Mouse (Mus musculus): ENCODE data around the gene Vps13a. TPM values are rescaled to one million over a fixed set of nuclear protein-coding genes. Genes with fewer than 3 reads are reported as not detected.

Vps13a gene
- polyA plus RNA-seq, 1 experiment from 2014 or later = 10.1 TPM

- Histone ChIP-seq H3K9me3 (ENCODE audit: control insufficient read depth, low read length) (no peaks in the 10 kb centered on the region), H3K4me2 (replicated peaks) (no peak overlapping the region), H3K4me3 (replicated peaks; ENCODE audit: low read length) (no peak overlapping the region), H3K27me3 (ENCODE audit: control insufficient read depth, insufficient read depth, low read length) (no peaks in the 10 kb centered on the region), H3K27ac (no peak overlapping the region), H3K9ac (no peak overlapping the region), H3K36me3 (replicated peaks; ENCODE audit: control insufficient read depth, insufficient read depth) (0 out of 2 replicates have a peak, but pooled peaks cover 4% of the 10 kb centered on the region), H3K4me1 (replicated peaks; ENCODE audit: control insufficient read depth, insufficient read depth, low read length) (no peaks in the 10 kb centered on the region)
- DNase-seq (ENCODE audit: low spot score) (no peak), ATAC-seq (ENCODE audit: low FRiP score) (no peak)
- WGBS = 63% methylated on average over 2 of the region's 2 CpGs
Observed at GRCm38 (mm10) chr19:16728729-16729128, 52.0 kb downstream of the Vps13a start.

- no peaks in the 10 kb centered on the region for H3K36me3 ChIP-seq (replicated peaks; ENCODE audit: control insufficient read depth, insufficient read depth)
- no peaks in the 10 kb centered on the region for H3K27me3 ChIP-seq (ENCODE audit: control insufficient read depth, insufficient read depth, low read length)
- no peak overlapping the region for H3K27ac ChIP-seq
- ATAC-seq (ENCODE audit: low FRiP score) = no peak
- no peaks in the 10 kb centered on the region for H3K4me1 ChIP-seq (replicated peaks; ENCODE audit: control insufficient read depth, insufficient read depth, low read length)
- no peak overlapping the region for H3K4me2 ChIP-seq (replicated peaks)
- H3K9me3 ChIP-seq (ENCODE audit: control insufficient read depth, low read length) = no peaks in the 10 kb centered on the region
- 90% methylated on average over 3 of the region's 3 CpGs for WGBS
- H3K4me3 ChIP-seq (replicated peaks; ENCODE audit: low read length) = no peak overlapping the region
- no peak overlapping the region for H3K9ac ChIP-seq
- DNase-seq (ENCODE audit: low spot score) = no peak
Observed at GRCm38 (mm10) chr19:16715249-16715648, 65.5 kb downstream of the Vps13a start.

DNA sequence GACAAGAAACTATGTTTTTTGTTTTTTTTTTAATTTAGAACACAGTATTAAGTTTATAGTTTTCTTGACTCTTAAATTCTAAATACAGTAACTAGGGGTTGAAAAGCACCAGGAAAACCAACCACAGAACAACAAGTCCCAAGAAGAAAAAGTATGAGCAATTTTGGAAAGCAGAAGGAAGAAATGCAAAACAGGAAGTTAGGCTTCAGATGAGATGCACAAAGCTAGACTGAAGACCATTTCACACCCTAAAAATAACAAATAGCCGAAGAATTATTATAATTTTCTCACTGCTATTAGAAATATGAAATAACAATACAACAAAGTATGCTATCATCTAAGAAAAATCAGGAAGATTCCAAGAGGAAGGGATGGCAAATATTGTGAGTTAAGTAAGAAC is 78.9 kb downstream of the Vps13a start:
- H3K4me3 ChIP-seq (replicated peaks; ENCODE audit: low read length) = no peak overlapping the region
- ATAC-seq (ENCODE audit: low FRiP score) = no peak
- no peaks in the 10 kb centered on the region for H3K4me1 ChIP-seq (replicated peaks; ENCODE audit: control insufficient read depth, insufficient read depth, low read length)
- no peaks in the 10 kb centered on the region for H3K27me3 ChIP-seq (ENCODE audit: control insufficient read depth, insufficient read depth, low read length)
- no peak for DNase-seq (ENCODE audit: low spot score)
- 87% methylated on average over 1 of the region's 1 CpGs for WGBS
- H3K27ac ChIP-seq = no peak overlapping the region
- H3K36me3 ChIP-seq (replicated peaks; ENCODE audit: control insufficient read depth, insufficient read depth) = no peaks in the 10 kb centered on the region
- no peak overlapping the region for H3K4me2 ChIP-seq (replicated peaks)
- no peaks in the 10 kb centered on the region for H3K9me3 ChIP-seq (ENCODE audit: control insufficient read depth, low read length)
- H3K9ac ChIP-seq = no peak overlapping the region

DNA sequence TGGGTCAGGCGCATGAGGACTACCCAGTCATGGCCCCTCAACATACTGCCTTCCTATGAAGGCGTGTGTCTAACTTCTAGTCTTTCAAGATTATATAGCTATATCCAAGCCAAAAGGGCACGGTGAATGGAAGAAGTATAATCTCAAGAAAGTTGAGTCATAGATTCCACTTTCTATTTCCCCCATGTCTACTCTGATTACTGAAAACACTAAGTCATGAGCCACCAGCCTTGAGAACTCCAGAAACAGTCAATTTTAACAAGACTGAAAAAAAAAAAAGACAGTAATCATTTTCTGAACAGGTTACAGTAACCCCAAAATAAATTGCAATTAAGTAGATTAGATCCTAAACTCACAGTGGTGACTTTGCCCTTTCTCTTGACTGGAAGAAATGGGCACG is 95.8 kb downstream of the Vps13a start:
- DNase-seq (ENCODE audit: low spot score) (no peak), ATAC-seq (ENCODE audit: low FRiP score) (no peak)
- no peaks in the 10 kb centered on the region for H3K27me3 ChIP-seq (ENCODE audit: control insufficient read depth, insufficient read depth, low read length)
- no peak overlapping the region for H3K27ac ChIP-seq
- H3K36me3 ChIP-seq (replicated peaks; ENCODE audit: control insufficient read depth, insufficient read depth) = no peaks in the 10 kb centered on the region
- no peak overlapping the region for H3K4me2 ChIP-seq (replicated peaks)
- WGBS = 97% methylated on average over 4 of the region's 4 CpGs
- H3K4me3 ChIP-seq (replicated peaks; ENCODE audit: low read length) = no peak overlapping the region
- no peak overlapping the region for H3K9ac ChIP-seq
- no peaks in the 10 kb centered on the region for H3K4me1 ChIP-seq (replicated peaks; ENCODE audit: control insufficient read depth, insufficient read depth, low read length)
- no peaks in the 10 kb centered on the region for H3K9me3 ChIP-seq (ENCODE audit: control insufficient read depth, low read length)

DNA sequence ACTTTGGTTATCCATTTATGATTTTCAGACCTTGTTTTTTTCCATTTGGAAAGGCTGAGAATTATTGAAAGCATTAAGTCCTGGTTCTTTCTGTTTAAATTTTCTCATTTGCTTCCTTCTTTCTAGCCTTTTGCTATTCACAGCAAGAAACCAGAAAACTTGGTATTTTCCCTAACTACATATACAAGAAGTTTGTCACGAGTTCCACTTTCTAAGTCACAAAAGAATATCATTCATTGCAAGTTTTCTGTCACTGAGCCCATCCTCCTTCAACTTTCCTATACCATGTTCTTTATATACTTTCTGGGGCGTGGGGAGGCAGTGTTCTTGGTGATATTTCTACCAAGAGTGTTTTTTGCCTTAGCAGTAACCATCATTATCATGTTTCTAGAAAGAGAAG is 96.5 kb downstream of the Vps13a start:
- H3K9ac ChIP-seq = no peak overlapping the region
- no peak for ATAC-seq (ENCODE audit: low FRiP score)
- H3K4me3 ChIP-seq (replicated peaks; ENCODE audit: low read length) = no peak overlapping the region
- H3K9me3 ChIP-seq (ENCODE audit: control insufficient read depth, low read length) = no peaks in the 10 kb centered on the region
- no peak overlapping the region for H3K27ac ChIP-seq
- H3K36me3 ChIP-seq (replicated peaks; ENCODE audit: control insufficient read depth, insufficient read depth) = no peaks in the 10 kb centered on the region
- DNase-seq (ENCODE audit: low spot score) = no peak
- WGBS = 85% methylated on average over 2 of the region's 2 CpGs
- H3K27me3 ChIP-seq (ENCODE audit: control insufficient read depth, insufficient read depth, low read length) = no peaks in the 10 kb centered on the region
- no peak overlapping the region for H3K4me2 ChIP-seq (replicated peaks)
- no peaks in the 10 kb centered on the region for H3K4me1 ChIP-seq (replicated peaks; ENCODE audit: control insufficient read depth, insufficient read depth, low read length)

- ATAC-seq (ENCODE audit: low FRiP score) = no peak
- Histone ChIP-seq H3K4me3 (replicated peaks; ENCODE audit: low read length) (no peak overlapping the region), H3K9ac (no peak overlapping the region), H3K4me2 (replicated peaks) (no peak overlapping the region), H3K36me3 (replicated peaks; ENCODE audit: control insufficient read depth, insufficient read depth) (no peaks in the 10 kb centered on the region), H3K27me3 (ENCODE audit: control insufficient read depth, insufficient read depth, low read length) (no peaks in the 10 kb centered on the region), H3K9me3 (ENCODE audit: control insufficient read depth, low read length) (no peaks in the 10 kb centered on the region), H3K27ac (no peak overlapping the region), H3K4me1 (replicated peaks; ENCODE audit: control insufficient read depth, insufficient read depth, low read length) (no peaks in the 10 kb centered on the region)
- no peak for DNase-seq (ENCODE audit: low spot score)
- 29% methylated on average over 14 of the region's 14 CpGs for WGBS
Observed at GRCm38 (mm10) chr19:16625610-16626395, 154.9 kb downstream of the Vps13a start.

DNA sequence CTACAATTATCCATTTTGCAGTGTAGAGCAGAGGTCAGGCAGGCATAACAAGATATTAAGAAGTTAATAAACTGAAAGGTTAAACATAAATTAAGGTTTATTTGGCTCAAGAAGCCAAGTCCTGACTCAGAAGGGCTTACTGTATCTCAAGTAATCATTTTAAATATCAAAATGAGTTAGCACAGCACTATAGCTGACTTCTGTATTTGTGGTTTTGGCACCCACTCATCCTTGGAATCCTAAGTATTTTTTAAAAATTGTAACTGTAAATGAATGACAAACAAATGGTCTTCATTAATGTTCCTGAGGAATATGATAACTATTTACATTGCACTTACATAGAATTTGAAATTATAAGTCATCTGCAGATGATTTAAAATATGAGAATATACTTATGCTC is 155.7 kb downstream of the Vps13a start:
- Histone ChIP-seq H3K27ac (no peak overlapping the region), H3K9me3 (ENCODE audit: control insufficient read depth, low read length) (no peaks in the 10 kb centered on the region), H3K4me2 (replicated peaks) (no peak overlapping the region), H3K27me3 (ENCODE audit: control insufficient read depth, insufficient read depth, low read length) (no peaks in the 10 kb centered on the region), H3K4me1 (replicated peaks; ENCODE audit: control insufficient read depth, insufficient read depth, low read length) (no peaks in the 10 kb centered on the region), H3K36me3 (replicated peaks; ENCODE audit: control insufficient read depth, insufficient read depth) (no peaks in the 10 kb centered on the region), H3K9ac (no peak overlapping the region), H3K4me3 (replicated peaks; ENCODE audit: low read length) (no peak overlapping the region)
- DNase-seq (ENCODE audit: low spot score) (no peak), ATAC-seq (ENCODE audit: low FRiP score) (no peak)

DNA sequence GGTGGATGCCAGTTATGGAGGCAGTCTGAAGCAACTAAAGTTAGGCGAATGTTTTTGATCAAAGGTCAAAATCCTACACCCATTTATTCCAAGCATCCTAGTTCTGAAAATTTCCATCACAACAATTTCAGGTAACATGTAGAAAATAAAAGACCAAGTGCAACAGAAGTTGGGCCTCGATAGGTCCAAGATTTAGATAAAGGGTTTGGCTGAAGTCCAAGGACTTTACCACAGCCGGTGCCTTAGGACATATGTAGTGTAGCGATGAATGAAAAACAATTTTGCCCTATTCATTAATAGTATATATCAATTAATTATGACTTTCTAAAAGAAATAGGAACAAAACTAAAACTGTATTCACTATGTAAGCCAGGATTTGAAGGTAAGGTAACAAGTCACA is 157.6 kb downstream of the Vps13a start:
- ATAC-seq (ENCODE audit: low FRiP score) = no peak
- H3K4me1 ChIP-seq (replicated peaks; ENCODE audit: control insufficient read depth, insufficient read depth, low read length) = no peaks in the 10 kb centered on the region
- H3K4me3 ChIP-seq (replicated peaks; ENCODE audit: low read length) = no peak overlapping the region
- H3K27me3 ChIP-seq (ENCODE audit: control insufficient read depth, insufficient read depth, low read length) = no peaks in the 10 kb centered on the region
- H3K27ac ChIP-seq = no peak overlapping the region
- H3K9me3 ChIP-seq (ENCODE audit: control insufficient read depth, low read length) = no peaks in the 10 kb centered on the region
- no peak for DNase-seq (ENCODE audit: low spot score)
- no peaks in the 10 kb centered on the region for H3K36me3 ChIP-seq (replicated peaks; ENCODE audit: control insufficient read depth, insufficient read depth)
- WGBS = 87% methylated on average over 4 of the region's 4 CpGs
- H3K9ac ChIP-seq = no peak overlapping the region
- no peak overlapping the region for H3K4me2 ChIP-seq (replicated peaks)

GRCm38 (mm10) chr19:16607634-16608033 is 173.1 kb downstream of the Vps13a start:
- no peak for DNase-seq (ENCODE audit: low spot score)
- Histone ChIP-seq H3K4me2 (replicated peaks) (no peak overlapping the region), H3K27me3 (ENCODE audit: control insufficient read depth, insufficient read depth, low read length) (no peaks in the 10 kb centered on the region), H3K9ac (no peak overlapping the region), H3K27ac (no peak overlapping the region), H3K9me3 (ENCODE audit: control insufficient read depth, low read length) (no peaks in the 10 kb centered on the region), H3K4me1 (replicated peaks; ENCODE audit: control insufficient read depth, insufficient read depth, low read length) (no peaks in the 10 kb centered on the region), H3K36me3 (replicated peaks; ENCODE audit: control insufficient read depth, insufficient read depth) (no peaks in the 10 kb centered on the region), H3K4me3 (replicated peaks; ENCODE audit: low read length) (no peak overlapping the region)
- WGBS = 94% methylated on average over 6 of the region's 6 CpGs
- no peak for ATAC-seq (ENCODE audit: low FRiP score)

DNA sequence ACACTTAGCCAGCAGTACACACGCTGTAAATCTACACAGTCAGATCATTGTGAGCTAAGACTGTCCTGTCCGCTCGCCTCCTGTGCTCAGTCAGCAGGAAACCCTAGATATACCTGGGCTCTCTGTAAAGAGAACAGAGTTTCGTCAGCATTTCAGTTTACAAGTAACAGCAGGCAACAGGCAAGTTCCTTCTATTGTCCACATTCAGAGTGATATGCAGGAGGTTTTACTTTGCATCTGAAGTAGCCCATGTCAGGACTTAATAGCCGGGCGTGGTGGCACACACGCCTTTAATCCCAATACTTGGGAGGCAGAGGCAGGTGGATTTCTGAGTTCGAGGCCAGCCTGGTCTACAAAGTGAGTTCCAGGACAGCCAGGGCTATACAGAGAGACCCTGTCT is 178.7 kb downstream of the Vps13a start:
- no peaks in the 10 kb centered on the region for H3K27me3 ChIP-seq (ENCODE audit: control insufficient read depth, insufficient read depth, low read length)
- no peaks in the 10 kb centered on the region for H3K36me3 ChIP-seq (replicated peaks; ENCODE audit: control insufficient read depth, insufficient read depth)
- H3K4me2 ChIP-seq (replicated peaks) = no peak overlapping the region
- H3K27ac ChIP-seq = no peak overlapping the region
- no peak overlapping the region for H3K4me3 ChIP-seq (replicated peaks; ENCODE audit: low read length)
- H3K9me3 ChIP-seq (ENCODE audit: control insufficient read depth, low read length) = no peaks in the 10 kb centered on the region
- ATAC-seq (ENCODE audit: low FRiP score) (no peak), DNase-seq (ENCODE audit: low spot score) (no peak)
- H3K9ac ChIP-seq = no peak overlapping the region
- 81% methylated on average over 7 of the region's 8 CpGs for WGBS
- H3K4me1 ChIP-seq (replicated peaks; ENCODE audit: control insufficient read depth, insufficient read depth, low read length) = peaks cover 5% of the 10 kb centered on the region; the same call in 1 of the 2 replicates

Data from hindbrain, embryonic 14.5 days (tissue).